Mouse (Mus musculus): Measurements from ENCODE around the gene Rab39. TPM values are rescaled to one million over a fixed set of nuclear protein-coding genes. Genes with fewer than 3 reads are reported as not detected.

The Rab39 gene
- polyA plus RNA-seq, 1 experiment from 2014 or later, result 0.73 TPM

DNA sequence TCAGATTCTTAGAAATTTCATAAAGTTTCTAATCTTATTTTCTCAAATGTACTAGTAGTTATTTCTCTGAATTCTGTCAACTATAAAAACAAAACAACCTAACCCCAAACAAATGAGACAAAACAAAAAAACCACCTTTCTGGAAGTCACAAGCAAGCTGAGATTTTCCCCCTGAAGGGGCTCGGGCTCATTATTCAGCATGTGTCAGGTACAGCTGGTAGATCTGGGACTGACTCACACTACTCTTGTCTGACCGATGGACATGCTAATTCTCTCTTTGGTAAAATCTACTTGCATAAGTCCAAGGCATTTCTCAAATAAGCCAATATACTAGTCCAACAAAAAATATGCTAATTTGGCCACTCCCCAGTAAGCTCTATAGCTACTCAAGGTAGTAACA is 41.2 kb downstream of the Rab39 start:
- Histone ChIP-seq H3K27me3 (ENCODE audit: control insufficient read depth, insufficient read depth, low read depth, low read length) (no peaks in the 10 kb centered on the region), H3K9me3 (replicated peaks; ENCODE audit: control insufficient read depth, low read length) (no peaks in the 10 kb centered on the region), H3K27ac (ENCODE audit: low read length) (no peak overlapping the region), H3K4me2 (ENCODE audit: low read depth, low read length) (no peak overlapping the region), H3K4me3 (ENCODE audit: low read depth, low read length) (no peak overlapping the region), H3K9ac (ENCODE audit: low read depth, low read length) (no peak overlapping the region), H3K4me1 (ENCODE audit: control insufficient read depth, low read depth, low read length) (peaks cover 17% of the 10 kb centered on the region), H3K36me3 (ENCODE audit: control insufficient read depth, insufficient read depth) (no peaks in the 10 kb centered on the region)
- 70% methylated on average over 2 of the region's 2 CpGs for WGBS (ENCODE audit: insufficient replicate concordance)
- ATAC-seq (ENCODE audit: low read depth), result no peak

- Histone ChIP-seq H3K9ac (ENCODE audit: low read depth, low read length) (no peak overlapping the region), H3K36me3 (ENCODE audit: control insufficient read depth, insufficient read depth) (peaks cover 7% of the 10 kb centered on the region; the same call in 1 of the 2 replicates), H3K4me2 (ENCODE audit: low read depth, low read length) (no peak overlapping the region), H3K4me3 (ENCODE audit: low read depth, low read length) (no peak overlapping the region), H3K4me1 (ENCODE audit: control insufficient read depth, low read depth, low read length) (no peaks in the 10 kb centered on the region), H3K27ac (ENCODE audit: low read length) (no peak overlapping the region), H3K9me3 (replicated peaks; ENCODE audit: control insufficient read depth, low read length) (no peaks in the 10 kb centered on the region), H3K27me3 (ENCODE audit: control insufficient read depth, insufficient read depth, low read depth, low read length) (no peaks in the 10 kb centered on the region)
- no peak for ATAC-seq (ENCODE audit: low read depth)
- 81% methylated on average over 6 of the region's 6 CpGs for WGBS (ENCODE audit: insufficient replicate concordance)
Observed at GRCm38 (mm10) chr9:53634796-53635195, 71.2 kb downstream of the Rab39 start.

Other genes with a start within 250 kb of the Rab39 start
- 2.7 and 3.1 TPM in 2 replicates for gene Atm, start 169.5 kb downstream of the Rab39 start, polyA plus RNA-seq (2015; fragmentation: Nextera tagmentation; extraction: Ambion mirVana)
- 6.9 and 7.6 TPM in 2 replicates for gene Npat, start 169.2 kb downstream of the Rab39 start, polyA plus RNA-seq (2015; fragmentation: Nextera tagmentation; extraction: Ambion mirVana)
- gene Acat1, start 95.8 kb downstream of the Rab39 start, polyA plus RNA-seq (2015; fragmentation: Nextera tagmentation; extraction: Ambion mirVana), result 138 and 148 TPM in 2 replicates
- gene Cul5, start 36.2 kb downstream of the Rab39 start, polyA plus RNA-seq (2015; fragmentation: Nextera tagmentation; extraction: Ambion mirVana), result 8.7 and 10.1 TPM in 2 replicates
- gene Slc35f2, start 65.3 kb upstream of the Rab39 start, polyA plus RNA-seq (2015; fragmentation: Nextera tagmentation; extraction: Ambion mirVana), result 0.30 and 0.32 TPM in 2 replicates
- 6.6 and 16.0 TPM in 2 replicates for gene Sln, start 143.9 kb upstream of the Rab39 start, polyA plus RNA-seq (2015; fragmentation: Nextera tagmentation; extraction: Ambion mirVana)